Mouse (Mus musculus) embryo, embryonic 10 days (tissue): Measurements from ENCODE around the gene Jade1.

Experiments used
- DNase-seq: peaks from one replicate; pipeline ENCODE4 v3.0.0-alpha.2; 2015; ENCODE audit warnings: low spot score

The Jade1 gene

DNA sequence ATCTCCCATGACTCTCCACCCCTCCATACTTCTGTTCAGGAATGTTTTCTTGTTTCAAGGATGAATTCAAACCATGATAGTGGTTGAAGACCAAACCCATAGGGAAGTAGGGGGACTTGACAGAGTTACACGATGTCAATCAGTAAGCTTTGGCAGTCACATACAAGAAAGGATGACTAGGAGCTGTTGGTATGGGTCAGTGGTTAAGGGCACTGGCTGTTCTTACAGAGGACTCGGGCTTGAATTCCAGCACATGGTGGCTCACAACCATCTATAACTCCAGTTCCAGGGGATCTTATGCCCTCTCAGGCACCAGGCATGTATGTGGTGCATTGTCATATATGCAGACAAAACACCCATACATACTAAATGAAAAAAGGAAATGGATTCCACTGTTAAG, 21.7 kb downstream of the Jade1 start:
- DNase-seq: no peak

GRCm38 (mm10) chr3:41579873-41580272, 24.3 kb downstream of the Jade1 start:
- no peak for DNase-seq

GRCm38 (mm10) chr3:41580401-41581323, 25.1 kb downstream of the Jade1 start:
- DNase-seq: no peak

- DNase-seq: no peak
Observed at GRCm38 (mm10) chr3:41581436-41581835, 25.9 kb downstream of the Jade1 start.

GRCm38 (mm10) chr3:41582256-41582655, 26.7 kb downstream of the Jade1 start:
- no peak for DNase-seq

DNA sequence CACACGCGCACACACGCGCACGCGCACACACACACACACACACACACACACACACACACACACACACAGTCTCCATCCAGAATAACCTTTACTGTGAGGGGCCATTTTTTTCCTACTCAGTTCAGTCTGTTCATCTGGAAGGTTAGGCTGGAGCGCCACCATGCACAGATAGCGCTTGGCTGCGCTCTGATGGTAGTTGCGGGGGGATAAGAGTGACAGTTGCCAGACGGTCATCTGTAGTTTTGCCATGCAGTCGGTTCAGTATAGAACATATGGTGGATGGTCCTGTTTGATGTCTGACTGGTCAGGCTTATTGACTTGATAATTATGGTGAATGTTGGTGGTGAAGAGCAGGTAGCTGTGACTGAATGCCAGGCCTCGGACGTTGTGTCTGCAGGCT, 27.6 kb downstream of the Jade1 start:
- no peak for DNase-seq

DNA sequence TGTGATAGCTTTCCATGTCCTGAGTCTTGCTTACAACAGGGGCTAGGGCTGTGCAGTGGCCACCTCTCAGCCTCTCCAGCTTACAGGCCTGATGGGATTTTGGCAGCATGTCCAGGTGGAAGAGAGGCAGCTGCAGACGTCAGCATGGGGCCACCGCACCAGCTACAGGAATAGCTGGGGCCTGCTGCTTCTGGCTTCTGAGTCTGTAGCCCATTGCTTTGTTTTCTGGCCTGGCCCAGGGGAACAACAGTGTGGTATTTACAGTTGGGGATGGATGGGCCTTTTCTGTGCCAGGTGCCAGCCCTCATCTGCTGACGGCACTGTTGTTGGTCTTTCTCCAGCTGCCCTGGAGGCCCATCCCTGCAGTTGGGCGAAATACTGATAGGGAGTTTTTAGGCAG, 28.1 kb downstream of the Jade1 start:
- no peak for DNase-seq

DNA sequence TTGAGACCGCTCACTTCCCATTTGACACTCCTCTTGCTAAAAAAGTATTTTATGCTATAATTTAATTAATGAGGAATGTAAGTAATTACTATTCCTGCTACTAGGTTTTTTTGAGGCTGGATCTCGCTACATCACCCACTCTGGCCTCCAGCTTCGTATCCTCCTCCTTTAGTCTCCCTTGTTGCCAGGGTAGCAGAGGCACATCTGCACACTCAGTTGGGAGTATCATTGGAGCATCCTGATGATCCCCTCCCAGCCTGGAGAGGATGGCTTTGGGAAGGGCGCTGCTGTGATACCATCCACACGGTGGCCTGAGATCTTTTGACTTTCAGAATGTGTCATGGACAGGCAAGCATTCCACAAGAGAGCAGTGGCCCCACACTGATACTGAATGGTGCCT, 30.0 kb downstream of the Jade1 start:
- DNase-seq: no peak

DNA sequence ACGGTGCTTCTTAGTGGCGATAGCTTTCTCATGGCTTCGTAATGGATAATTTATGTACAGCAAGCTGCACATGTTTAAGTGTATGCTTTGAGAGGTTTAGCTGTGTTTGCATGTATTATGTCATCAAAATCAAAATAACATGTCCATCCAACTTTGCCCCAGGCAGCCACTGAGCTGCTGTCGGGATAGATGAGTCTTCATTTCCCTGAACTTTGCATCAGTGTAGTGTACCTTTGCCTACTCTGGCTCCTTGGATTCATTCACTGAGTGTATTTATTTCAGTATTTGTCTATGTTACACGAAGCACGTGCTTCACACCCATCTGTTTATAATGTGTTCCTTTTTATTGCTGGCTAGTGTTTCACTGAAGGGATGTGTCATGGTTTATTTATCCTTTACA, 30.8 kb downstream of the Jade1 start:
- DNase-seq: no peak

- DNase-seq: no peak
Observed at GRCm38 (mm10) chr3:41586917-41587316, 31.4 kb downstream of the Jade1 start.

DNA sequence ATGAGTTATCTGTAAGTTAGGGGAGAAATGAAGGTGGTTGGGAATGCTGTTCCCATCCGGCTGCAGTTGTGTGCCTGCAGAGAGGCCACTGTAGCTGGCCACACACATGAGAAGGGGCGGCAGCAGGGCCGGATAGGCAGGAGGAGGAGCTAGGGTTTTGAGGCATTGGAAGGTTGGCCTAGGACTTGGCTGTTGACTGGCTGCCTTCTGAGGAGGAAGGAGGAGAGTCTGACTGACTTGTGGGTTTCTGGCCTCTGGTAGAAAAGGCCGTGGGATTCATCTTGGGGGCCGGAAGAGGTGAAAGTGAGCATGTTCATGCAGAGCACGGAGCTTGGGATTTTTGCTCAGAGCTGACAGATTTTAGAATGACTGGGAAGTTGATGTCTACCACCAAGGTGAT, 32.1 kb downstream of the Jade1 start:
- no peak for DNase-seq

- no peak for DNase-seq
Observed at GRCm38 (mm10) chr3:41588495-41588894, 33.0 kb downstream of the Jade1 start.

- no peak for DNase-seq
Observed at GRCm38 (mm10) chr3:41589246-41589914, 33.8 kb downstream of the Jade1 start.

DNA sequence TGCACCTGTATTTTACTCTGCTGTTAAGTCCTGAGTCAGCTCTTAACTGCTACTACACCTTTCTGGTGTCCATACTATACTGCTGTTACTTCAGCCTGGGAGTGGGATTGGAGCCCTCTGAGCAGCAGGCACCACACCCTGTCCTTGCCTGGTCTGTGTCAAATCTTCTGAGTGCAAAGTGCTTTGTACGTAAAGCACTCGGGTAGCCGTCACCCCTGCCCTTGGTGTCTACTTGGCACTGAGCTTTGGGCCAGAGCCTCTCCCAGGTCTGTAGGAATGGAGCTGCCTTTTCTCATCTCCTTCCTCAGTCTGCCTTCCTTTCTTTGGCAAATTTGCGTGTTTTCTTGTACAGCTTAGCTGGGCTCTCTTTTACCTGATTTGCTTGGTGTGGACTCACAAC, 34.5 kb downstream of the Jade1 start:
- DNase-seq: no peak

DNA sequence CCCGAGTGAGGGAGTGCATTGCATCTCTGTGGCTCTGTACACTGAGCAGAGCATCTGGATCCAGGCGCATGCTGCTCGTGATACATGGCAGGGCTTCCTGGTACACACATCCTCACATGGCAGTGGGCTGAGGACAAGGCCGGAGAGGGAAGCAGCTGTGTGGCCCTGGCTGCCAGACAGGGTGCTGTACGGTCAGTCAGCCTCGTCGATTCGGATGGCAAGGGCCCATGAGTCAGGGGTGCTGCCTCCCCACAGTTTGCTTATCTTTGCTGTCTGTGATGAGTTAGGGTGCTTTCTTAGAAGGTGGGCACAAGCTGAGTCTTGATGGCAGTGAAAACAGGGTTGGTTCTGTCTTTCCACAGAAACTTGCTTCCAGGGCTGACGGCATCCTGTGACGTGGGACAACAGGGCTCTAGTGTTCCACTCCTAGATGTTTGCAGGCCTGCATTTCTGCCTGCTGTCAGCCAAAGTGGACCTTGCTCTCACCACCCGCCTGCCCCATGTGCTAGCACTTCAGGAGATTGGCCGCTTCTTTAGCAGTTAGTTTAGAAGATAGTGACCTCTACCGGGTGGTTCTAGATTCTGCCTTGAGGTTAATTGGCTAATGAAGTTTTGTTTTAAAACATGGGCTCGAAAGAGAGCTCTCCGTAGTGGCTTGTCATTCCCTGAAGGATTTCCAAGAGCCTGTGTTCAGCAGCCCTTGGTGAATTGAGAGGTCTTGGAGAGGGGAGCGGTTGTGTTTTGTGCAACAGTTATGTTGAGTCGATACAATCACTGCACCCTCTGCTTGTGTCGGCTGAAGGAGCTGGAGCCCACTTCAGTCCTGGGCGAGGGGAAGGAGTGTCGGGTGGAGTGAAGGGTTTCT, 35.4 kb downstream of the Jade1 start:
- no peak for DNase-seq

DNA sequence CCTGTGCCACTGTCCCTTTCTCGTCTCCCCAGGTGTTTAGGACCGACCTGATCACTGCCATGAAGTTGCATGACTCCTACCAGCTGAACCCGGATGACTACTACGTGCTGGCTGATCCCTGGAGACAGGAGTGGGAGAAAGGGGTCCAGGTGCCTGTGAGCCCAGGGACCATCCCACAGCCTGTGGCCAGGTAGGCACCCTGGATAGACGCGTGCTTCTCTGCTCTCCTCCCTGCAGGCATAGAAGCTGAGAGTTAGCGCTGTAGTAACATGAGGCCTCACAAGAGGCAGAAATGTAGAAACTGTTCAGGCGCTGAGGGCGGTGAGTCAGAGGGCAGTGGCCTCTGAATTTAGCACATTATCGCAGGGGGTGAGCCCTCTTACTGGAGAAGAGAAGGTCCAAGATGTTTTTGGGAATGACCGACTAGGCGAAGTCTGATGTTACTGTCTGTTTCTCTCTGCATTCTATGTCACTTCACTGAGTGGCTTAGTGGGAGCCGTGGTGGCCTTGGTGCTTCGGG, 36.2 kb downstream of the Jade1 start:
- no peak for DNase-seq

DNA sequence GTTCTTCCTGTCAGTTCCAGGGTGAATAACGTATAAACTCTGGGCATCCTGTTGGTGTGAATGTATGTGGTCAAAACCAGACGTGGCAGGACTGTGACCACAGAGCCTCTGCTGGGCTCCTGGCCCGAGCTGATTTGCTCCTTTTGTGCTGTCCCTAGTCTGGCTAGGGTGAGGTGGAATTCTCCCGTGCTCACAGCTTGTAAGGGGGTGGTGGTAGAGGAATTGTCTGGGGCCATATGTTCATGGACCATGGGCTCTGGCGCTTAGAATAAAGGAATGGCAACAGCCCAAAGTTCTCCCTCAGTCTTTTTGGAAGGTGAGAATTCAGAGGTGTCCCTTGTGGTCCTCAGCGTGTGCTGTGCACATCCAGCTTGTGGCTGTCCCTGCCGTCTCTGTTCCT, 37.3 kb downstream of the Jade1 start:
- DNase-seq: no peak

GRCm38 (mm10) chr3:41594097-41594879, 38.8 kb downstream of the Jade1 start:
- no peak for DNase-seq

GRCm38 (mm10) chr3:41595010-41595409, 39.5 kb downstream of the Jade1 start:
- no peak for DNase-seq

DNA sequence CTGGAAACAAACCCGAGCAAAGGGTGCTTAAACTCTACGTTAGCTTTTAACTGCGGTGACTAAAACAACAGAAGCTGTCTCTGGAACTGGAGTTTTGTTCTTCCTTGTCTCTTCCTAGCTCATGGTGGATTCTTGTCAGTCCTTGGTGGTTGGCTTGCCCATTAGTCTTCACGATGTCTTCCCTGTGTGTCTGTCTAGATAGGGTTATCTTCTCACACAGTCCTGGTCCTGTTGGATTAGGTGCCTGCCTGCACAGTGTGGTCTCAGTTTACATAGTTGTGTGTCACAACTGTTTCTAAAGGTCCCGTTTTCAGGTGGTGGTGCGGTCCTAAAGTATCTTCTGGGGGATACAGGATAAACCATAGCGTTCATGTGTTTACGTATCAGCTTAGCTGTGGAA, 41.5 kb downstream of the Jade1 start:
- no peak for DNase-seq

- DNase-seq: no peak
Observed at GRCm38 (mm10) chr3:41598412-41598811, 42.9 kb downstream of the Jade1 start.
